Mouse (Mus musculus): ENCODE data around the gene Cpt1b.

DNA sequence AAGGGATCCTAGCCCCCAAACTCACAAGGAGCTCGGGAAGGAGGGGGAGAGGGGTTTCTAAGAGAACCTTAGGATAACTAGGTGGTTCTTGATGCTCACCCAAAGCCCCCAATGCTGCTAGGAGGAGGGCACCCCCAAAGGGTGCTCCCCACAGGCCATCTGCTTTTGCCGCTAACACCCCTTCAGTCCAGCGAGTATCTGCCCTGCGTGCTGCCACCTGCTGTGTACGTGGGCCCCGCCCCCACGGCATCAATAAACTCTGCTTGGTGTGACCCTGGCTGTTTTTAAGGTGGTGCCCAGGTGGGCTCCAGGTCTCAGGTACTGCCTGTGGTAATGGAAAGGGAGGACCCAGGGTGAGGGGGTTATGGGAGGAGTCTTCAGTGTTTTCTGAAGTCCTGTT lies 36.5 kb upstream of the Cpt1b start:
- TF ChIP-seq MYOG (IDR thresholded peaks at IDR 0.05; ENCODE audit: control insufficient read depth in 1 of 3, insufficient read depth in 1 of 3, insufficient read length in 2 of 3, low read depth in 2 of 3) (no peak), POLR2A (IDR thresholded peaks at IDR 0.05; ENCODE audit: insufficient read length, low read depth) (no peak)
